Mouse (Mus musculus) heart, embryonic 14.5 days (tissue): Measurements from ENCODE around the gene Bend5. TPM values are rescaled to one million over a fixed set of nuclear protein-coding genes. Genes with fewer than 3 reads are reported as not detected.
A peak's percentile ranks its signal among the peaks of the same experiment; 100 is the strongest.

Experiments used
- ATAC-seq: fragments of 200-750 bp; cut with Nextera tagmentation; 2 replicates; pipeline ENCODE4 v1.8.0; 2017; ENCODE audit warnings: low read depth, moderate TSS enrichment; ENCODE audit not compliant: insufficient number of reproducible peaks, insufficient read depth, low FRiP score
- H3K27ac ChIP-seq, 2 experiments: fragments of 200-500 bp in 1 of 2; fragments of 300-500 bp in 1 of 2; sonication (generic) in 1 of 2; replicated peaks in 1 of 2; 2 replicates each; pipeline ENCODE4 v1.5.1; 2012 to 2014; ENCODE audit warnings: low read depth in 2 of 2, low read length in 2 of 2, control low read depth in 1 of 2, mild to moderate bottlenecking in 1 of 2, mixed read lengths in 1 of 2; ENCODE audit not compliant: control insufficient read depth in 1 of 2, insufficient read depth in 1 of 2
- H3K27me3 ChIP-seq: fragments of 300-500 bp; sonication (generic); 2 replicates; pipeline ENCODE4 v1.6.1; 2014; ENCODE audit warnings: mild to moderate bottlenecking, low read length, control low read depth; ENCODE audit not compliant: control insufficient read depth, insufficient read depth
- H3K36me3 ChIP-seq: fragments of 300-500 bp; sonication (generic); 2 replicates; pipeline ENCODE4 v1.6.1; 2014; ENCODE audit warnings: mild to moderate bottlenecking, control low read depth, low read length, mixed read lengths; ENCODE audit not compliant: control insufficient read depth, insufficient read depth
- H3K4me1 ChIP-seq, 2 experiments: fragments of 200-500 bp in 1 of 2; fragments of 300-500 bp in 1 of 2; sonication (generic) in 1 of 2; 2 replicates each; pipeline ENCODE4 v1.6.1; 2012 to 2014; ENCODE audit warnings: low read length in 2 of 2, control low read depth in 1 of 2, mixed read lengths in 1 of 2; ENCODE audit not compliant: control insufficient read depth in 2 of 2, insufficient read depth in 2 of 2
- H3K4me2 ChIP-seq: fragments of 300-500 bp; sonication (generic); 2 replicates; pipeline ENCODE4 v1.6.1; 2014; ENCODE audit warnings: mild to moderate bottlenecking, low read length
- H3K4me3 ChIP-seq, 2 experiments: fragments of 200-500 bp in 1 of 2; fragments of 300-500 bp in 1 of 2; sonication (generic) in 1 of 2; 2 replicates each; pipeline ENCODE4 v1.5.1; 2012 to 2014; ENCODE audit warnings: low read length in 2 of 2, mild to moderate bottlenecking in 2 of 2, control low read depth in 1 of 2, low read depth in 1 of 2, moderate library complexity in 1 of 2; ENCODE audit not compliant: control insufficient read depth in 1 of 2, insufficient read depth in 1 of 2
- H3K9ac ChIP-seq: fragments of 300-500 bp; sonication (generic); 2 replicates; pipeline ENCODE4 v1.6.1; 2014; ENCODE audit warnings: mild to moderate bottlenecking, low read length
- H3K9me3 ChIP-seq: fragments of 300-500 bp; sonication (generic); 2 replicates; pipeline ENCODE4 v1.6.1; 2016; ENCODE audit warnings: low read length, control low read depth; ENCODE audit not compliant: control insufficient read depth
- WGBS: fragments of 180-500 bp; shearing (Covaris S2); extraction: QIAGEN DNeasy Blood & Tissue Kit; methylation state at CpG from one replicate; pipeline ENCODE4 v1.1.7; 2014; 5-methylcytosine and 5-hydroxymethylcytosine counted together
- polyA plus RNA-seq: library from polyadenylated mRNA; unstranded; fragments of >200 nt; fragmentation: Nextera tagmentation; extraction: Ambion mirVana; gene quantifications from 2 replicates; pipeline ENCODE4 v1.2.1, GENCODE M21; 2014

Bend5 gene
- polyA plus RNA-seq, 1 experiment from 2014 or later = 20.3 TPM

DNA sequence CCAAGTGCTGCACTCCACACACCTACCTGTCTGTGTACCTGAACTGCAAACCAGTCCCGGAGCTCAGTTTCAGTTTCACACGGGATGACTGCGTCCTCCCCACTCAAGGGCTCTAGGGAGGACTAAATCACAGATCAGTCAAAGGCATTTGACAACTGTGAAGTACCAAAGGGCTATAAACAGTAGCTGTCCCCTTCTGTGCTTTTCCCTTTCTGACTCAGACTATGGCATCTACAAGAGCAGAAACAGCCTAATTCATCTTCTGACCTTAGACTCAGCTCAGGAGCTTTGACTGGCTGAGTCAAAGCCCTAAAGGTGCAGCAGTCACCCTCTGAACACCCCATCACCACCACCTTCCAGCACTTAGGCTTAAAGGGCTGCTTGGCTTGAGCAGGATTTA lies 56.9 kb downstream of the Bend5 start:
- Histone ChIP-seq H3K4me2 (no peak overlapping the region), H3K36me3 (no peaks in the 10 kb centered on the region), H3K27ac (no peak overlapping the region), H3K9me3 (no peaks in the 10 kb centered on the region), H3K9ac (no peak overlapping the region), H3K4me3 (no peak overlapping the region), H3K4me1 (no peaks in the 10 kb centered on the region), H3K27me3 (no peaks in the 10 kb centered on the region)
- WGBS = 81% methylated on average over 3 of the region's 3 CpGs
- ATAC-seq = no peak

DNA sequence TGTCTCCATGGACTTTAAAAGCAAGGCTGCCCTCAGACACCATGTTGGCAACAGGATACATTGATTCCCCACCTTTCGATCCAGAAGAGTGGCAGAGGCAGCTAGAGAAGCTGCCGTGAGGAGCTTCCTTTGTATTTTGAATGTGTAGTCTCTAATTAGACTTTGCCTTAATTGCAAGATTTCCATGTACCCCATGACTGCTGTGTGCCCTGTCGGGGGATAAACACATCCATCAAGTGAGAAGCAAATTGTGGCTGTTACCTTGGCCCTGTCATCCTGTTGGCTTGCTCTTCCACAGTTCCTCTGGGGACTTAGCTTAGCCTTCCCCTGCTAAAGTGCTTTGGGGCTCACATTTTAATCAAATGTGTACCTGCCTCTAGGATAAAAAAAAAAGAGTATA lies 57.7 kb downstream of the Bend5 start:
- no peaks in the 10 kb centered on the region for H3K4me1 ChIP-seq
- no peak for ATAC-seq
- H3K27ac ChIP-seq = no peak overlapping the region
- H3K9me3 ChIP-seq = no peaks in the 10 kb centered on the region
- H3K4me3 ChIP-seq = no peak overlapping the region
- H3K27me3 ChIP-seq = no peaks in the 10 kb centered on the region
- no peak overlapping the region for H3K9ac ChIP-seq
- WGBS = 80% methylated on average over 3 of the region's 3 CpGs
- no peaks in the 10 kb centered on the region for H3K36me3 ChIP-seq
- no peak overlapping the region for H3K4me2 ChIP-seq

DNA sequence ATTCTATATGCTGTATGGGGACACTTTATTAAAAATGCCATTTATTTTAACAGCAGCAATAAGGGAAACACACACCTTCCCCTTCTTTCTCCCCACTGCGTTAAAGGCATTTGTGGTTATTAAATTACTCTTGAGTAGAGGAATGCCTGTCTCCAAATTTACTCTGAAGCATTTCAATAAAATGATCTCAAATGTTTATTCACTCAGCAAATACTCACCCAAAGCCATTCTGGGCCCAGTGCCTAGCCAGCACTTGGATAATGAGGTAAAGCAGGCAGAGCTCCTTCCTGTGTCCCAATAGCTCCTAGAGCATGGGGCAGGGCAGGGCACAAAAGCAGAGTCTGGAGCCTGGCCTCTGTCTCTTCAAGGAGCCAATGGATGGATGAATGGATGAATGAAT lies 58.2 kb downstream of the Bend5 start:
- H3K4me3 ChIP-seq = no peak overlapping the region
- no peaks in the 10 kb centered on the region for H3K9me3 ChIP-seq
- H3K4me1 ChIP-seq = peaks cover 3 to 5% of the 10 kb centered on the region in 2 experiments; a peak in 3 of 4 replicates
- H3K27me3 ChIP-seq = no peaks in the 10 kb centered on the region
- 93% methylated on average over 1 of the region's 1 CpGs for WGBS
- H3K36me3 ChIP-seq = no peaks in the 10 kb centered on the region
- no peak overlapping the region for H3K27ac ChIP-seq
- H3K4me2 ChIP-seq = no peak overlapping the region
- H3K9ac ChIP-seq = no peak overlapping the region
- ATAC-seq = no peak

DNA sequence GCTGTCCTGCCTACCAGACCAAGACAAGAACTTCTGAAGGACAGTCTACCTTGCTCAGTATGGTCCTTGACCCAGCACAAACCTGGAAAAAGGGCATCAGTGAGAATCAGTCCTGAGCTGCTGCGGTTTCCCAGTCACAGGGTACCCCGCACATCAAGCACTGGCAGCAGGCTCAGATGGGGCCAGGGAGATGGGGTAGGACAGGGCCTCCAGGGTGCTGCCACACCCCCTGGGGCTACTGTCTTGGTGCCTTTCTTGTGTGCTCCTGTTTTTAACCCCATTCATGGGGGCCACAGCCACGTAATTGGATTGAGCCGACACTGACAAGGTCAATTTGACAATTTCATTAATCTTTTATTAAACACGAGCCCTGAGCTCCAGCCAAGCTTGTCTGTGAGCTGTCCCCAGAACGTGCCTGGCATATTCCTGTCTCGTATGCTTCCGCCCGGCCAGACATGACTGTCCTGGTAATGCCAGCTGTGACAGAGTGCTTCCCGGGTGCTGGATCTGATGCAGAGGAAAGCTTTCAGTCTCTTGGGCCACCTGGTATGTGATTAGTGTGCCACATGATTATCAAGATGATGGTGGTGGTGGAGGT lies 60.7 kb downstream of the Bend5 start:
- Histone ChIP-seq H3K36me3 (no peaks in the 10 kb centered on the region), H3K9ac (no peak overlapping the region), H3K27ac (no peak overlapping the region), H3K4me3 (no peak overlapping the region), H3K4me1 (peaks cover 3 to 9% of the 10 kb centered on the region in 2 experiments; a peak in 3 of 4 replicates), H3K27me3 (no peaks in the 10 kb centered on the region), H3K4me2 (no peak overlapping the region), H3K9me3 (no peaks in the 10 kb centered on the region)
- WGBS = 72% methylated on average over 10 of the region's 10 CpGs
- no peak for ATAC-seq

DNA sequence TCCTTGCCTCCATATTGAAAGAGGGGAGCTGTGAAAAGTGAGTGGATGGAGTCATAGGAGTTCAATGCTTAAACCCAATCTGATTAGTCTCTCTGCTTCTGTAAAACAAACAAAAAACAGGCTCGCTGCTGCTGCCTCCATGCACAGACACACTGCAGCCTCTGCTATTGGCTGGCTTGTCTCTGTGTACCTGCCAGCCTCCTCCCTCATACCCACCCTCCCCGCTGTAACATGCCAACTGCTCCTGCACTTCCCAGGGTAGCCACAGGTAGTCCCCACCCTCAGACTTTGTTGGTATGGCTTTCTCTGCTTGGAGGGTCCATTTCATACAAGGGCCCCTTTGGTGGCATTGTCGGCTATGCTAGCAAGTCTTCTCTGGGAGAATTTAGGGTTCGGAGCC lies 62.7 kb downstream of the Bend5 start:
- ATAC-seq = no peak
- Histone ChIP-seq H3K4me3 (no peak overlapping the region), H3K9me3 (no peaks in the 10 kb centered on the region), H3K27ac (no peak overlapping the region), H3K9ac (no peak overlapping the region), H3K4me1 (peaks cover 3 to 9% of the 10 kb centered on the region in 2 experiments; a peak in 3 of 4 replicates), H3K27me3 (no peaks in the 10 kb centered on the region), H3K36me3 (no peaks in the 10 kb centered on the region), H3K4me2 (no peak overlapping the region)
- 38% methylated on average over 4 of the region's 4 CpGs for WGBS

DNA sequence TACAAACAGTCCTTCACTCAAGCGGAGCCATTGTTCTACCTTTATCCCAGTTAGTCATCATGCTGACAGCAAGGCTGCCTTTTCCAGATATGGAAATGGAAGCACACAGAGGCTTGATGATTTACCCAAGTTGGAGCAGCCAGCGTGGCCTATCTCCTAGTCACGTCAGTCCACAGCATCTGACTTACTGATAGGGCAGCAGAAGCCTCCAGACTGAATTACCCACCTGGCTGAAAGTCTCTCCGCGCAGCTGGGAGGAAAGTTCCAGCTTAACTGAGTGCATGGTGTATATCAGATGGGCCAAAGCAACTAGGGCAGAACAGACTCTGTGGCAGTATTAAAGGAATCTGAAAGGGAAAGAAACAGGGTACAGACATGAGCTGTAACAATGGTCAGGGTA lies 68.7 kb downstream of the Bend5 start:
- Histone ChIP-seq H3K9ac (no peak overlapping the region), H3K4me2 (no peak overlapping the region), H3K4me3 (no peak overlapping the region), H3K27ac (no peak overlapping the region), H3K9me3 (no peaks in the 10 kb centered on the region), H3K27me3 (no peaks in the 10 kb centered on the region), H3K36me3 (no peaks in the 10 kb centered on the region), H3K4me1 (peaks cover 2% of the 10 kb centered on the region in 2 experiments; a peak in 2 of 4 replicates)
- WGBS = 51% methylated on average over 5 of the region's 5 CpGs
- ATAC-seq = no peak

DNA sequence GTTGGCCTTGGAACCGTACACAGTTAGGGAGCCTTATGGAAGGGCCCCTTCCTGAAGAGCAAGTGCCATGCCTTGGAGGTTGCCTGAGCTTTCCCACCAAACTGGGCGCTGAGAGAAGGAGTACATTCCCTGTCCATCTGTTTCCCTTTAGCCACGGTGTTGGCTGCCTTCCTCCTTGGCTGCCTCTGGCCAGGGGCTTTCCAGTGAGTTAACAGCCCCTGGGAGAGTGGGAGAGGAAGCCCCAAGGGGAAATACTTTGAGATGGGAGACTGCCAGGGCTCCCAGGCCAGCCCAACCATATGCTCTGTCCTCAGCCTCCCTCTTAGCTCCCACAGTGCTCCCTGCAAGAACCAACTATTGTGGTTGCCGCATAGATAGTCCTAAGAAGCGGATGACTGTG lies 70.4 kb downstream of the Bend5 start:
- 59% methylated on average over 5 of the region's 5 CpGs for WGBS
- Histone ChIP-seq H3K4me3 (no peak overlapping the region), H3K9me3 (no peaks in the 10 kb centered on the region), H3K9ac (no peak overlapping the region), H3K36me3 (no peaks in the 10 kb centered on the region), H3K4me1 (peaks cover 2% of the 10 kb centered on the region in 2 experiments; a peak in 2 of 4 replicates), H3K27me3 (no peaks in the 10 kb centered on the region), H3K4me2 (no peak overlapping the region), H3K27ac (no peak overlapping the region)
- ATAC-seq = 0 out of 2 replicates have a peak, but pooled peaks have one; percentile 37

DNA sequence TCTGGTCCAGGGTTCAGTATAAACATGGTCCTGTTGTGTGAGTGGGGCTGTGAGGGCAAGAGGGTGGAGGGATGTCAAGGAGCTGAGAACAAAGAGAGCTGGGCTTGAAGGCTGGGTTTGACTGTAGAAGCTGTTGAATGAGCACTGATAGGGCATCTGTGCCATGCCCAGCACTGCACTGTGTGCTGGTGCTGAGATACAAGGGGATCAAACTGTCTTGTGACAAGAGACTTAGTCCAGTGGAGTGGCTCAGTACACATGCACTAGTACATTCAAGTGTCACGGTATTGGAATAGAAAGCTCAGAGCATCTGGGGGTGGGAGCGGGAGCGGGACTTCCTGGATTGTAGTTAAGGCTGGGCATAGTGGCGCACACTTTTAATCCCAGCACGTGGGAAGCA lies 71.4 kb downstream of the Bend5 start:
- no peaks in the 10 kb centered on the region for H3K36me3 ChIP-seq
- H3K4me2 ChIP-seq = no peak overlapping the region
- no peak for ATAC-seq
- H3K9me3 ChIP-seq = no peaks in the 10 kb centered on the region
- no peak overlapping the region for H3K27ac ChIP-seq
- H3K4me1 ChIP-seq = peaks cover 2% of the 10 kb centered on the region in 2 experiments; a peak in 2 of 4 replicates
- no peak overlapping the region for H3K4me3 ChIP-seq
- WGBS = 69% methylated on average over 5 of the region's 5 CpGs
- H3K27me3 ChIP-seq = no peaks in the 10 kb centered on the region
- no peak overlapping the region for H3K9ac ChIP-seq
